In the genomic region with DNA sequence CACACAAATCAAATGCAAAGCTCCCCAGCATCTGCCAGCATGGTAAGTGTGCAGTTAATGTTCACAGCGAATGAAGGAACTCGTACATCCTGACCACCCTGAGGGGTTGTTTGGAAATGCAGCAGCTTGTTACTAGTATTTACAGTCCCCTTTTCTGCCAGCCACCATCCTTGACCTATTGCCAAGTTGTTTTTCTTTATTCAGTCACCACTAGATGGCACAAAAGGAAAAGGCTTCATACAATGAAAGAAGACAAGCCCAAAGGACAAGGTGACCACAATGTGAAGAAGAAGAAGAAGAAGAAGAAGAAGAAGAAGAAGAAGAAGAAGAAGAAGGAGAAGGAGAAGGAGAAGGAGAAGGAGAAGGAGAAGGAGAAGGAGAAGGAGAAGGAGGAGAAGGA, we compare ENCODE assay signal across 9 mouse cellular contexts. TPM values are rescaled to one million over a fixed set of nuclear protein-coding genes. Genes with fewer than 3 reads are reported as not detected.
DNase-seq lines count a peak whose midpoint lies in the region; ATAC-seq and TF ChIP-seq lines count a peak whose summit lies in the region.
"Had no signal": no experiment of that assay in that cellular context is flagged by ENCODE, and none has a peak within 500 bp of the region (broad histone marks: within the 10 kb centered on the region; RNA-seq: fewer than 3 reads in every experiment).

No protein-coding gene starts in this region.

- WGBS in cerebellum, adult 2 months, result 12% methylated on average over 2 of the region's 2 CpGs
- WGBS in bone marrow, adult 2 months, result 7% methylated on average over 2 of the region's 2 CpGs

- H3K4me3 ChIP-seq in cerebellum, adult 2 months (replicated peaks; ENCODE audit: insufficient read depth, low read depth, low read length), result no peak overlapping the region
- H3K4me3 ChIP-seq in bone marrow, adult 2 months (replicated peaks; ENCODE audit: control insufficient read depth, low read depth, low read length), result no peak overlapping the region
- H3K4me3 ChIP-seq: heart, embryonic 15.5 days had no signal

- peak; percentile 7 to 28 for DNase-seq in cerebellum, adult 2 months
- DNase-seq in left cerebral cortex, postnatal 14 days (ENCODE audit: low spot score in 2 of 2), result peak; percentile 11 to 62
- no peak for DNase-seq in left cerebral cortex, postnatal 10 days (ENCODE audit: extremely low spot score in 1 of 2, low spot score in 2 of 2)
- peak; percentile 67 for DNase-seq in induced T-regulatory cell, adult 2 months (ENCODE audit: low read depth)
- DNase-seq in splenic B cell, adult 2 months (ENCODE audit: low read depth, low spot score), result peak; percentile 67
- DNase-seq in ovary, postnatal 10 days (ENCODE audit: low spot score), result no peak

- no peak for ATAC-seq in cerebellum, adult (ENCODE audit: insufficient number of reproducible peaks, low FRiP score, low TSS enrichment)

- no peaks in the 10 kb centered on the region for H3K4me1 ChIP-seq in cerebellum, adult 2 months (ENCODE audit: control insufficient read depth, insufficient read depth, low read length)
- peaks cover 2% of the 10 kb centered on the region; the same call in 1 of the 2 replicates for H3K4me1 ChIP-seq in bone marrow, adult 2 months (ENCODE audit: control insufficient read depth, insufficient read depth, low read length)

- H3K36me3 ChIP-seq in splenic B cell, adult 2 months (ENCODE audit: control insufficient read depth, insufficient read depth, low read length, poor library complexity, severe bottlenecking), result no peaks in the 10 kb centered on the region
- H3K36me3 ChIP-seq: heart, embryonic 15.5 days had no signal

- peak; percentile 39; the same call in 1 of the 2 replicates for TF ChIP-seq CTCF in cerebellum, adult 2 months (IDR thresholded peaks at IDR 0.05; ENCODE audit: borderline replicate concordance, insufficient read depth, low read depth, low read length)
- TF ChIP-seq CTCF in bone marrow, adult 2 months (IDR thresholded peaks at IDR 0.05; ENCODE audit: control insufficient read depth, insufficient read depth, low read length), result peak; percentile 27

- no peak overlapping the region for H3K27ac ChIP-seq in cerebellum, adult 2 months (ENCODE audit: insufficient read depth, low read length)
- no peak overlapping the region for H3K27ac ChIP-seq in bone marrow, adult 2 months (ENCODE audit: control insufficient read depth, insufficient read depth, low read depth, low read length, poor library complexity)
- H3K27ac ChIP-seq: heart, embryonic 15.5 days had no signal

- no peaks in the 10 kb centered on the region for H3K27me3 ChIP-seq in cerebellum, adult 2 months (ENCODE audit: control insufficient read depth, insufficient read depth, low read length)
- H3K27me3 ChIP-seq in splenic B cell, adult 2 months (ENCODE audit: control insufficient read depth, insufficient read depth, low read length, poor library complexity, severe bottlenecking), result no peaks in the 10 kb centered on the region
- H3K27me3 ChIP-seq: heart, embryonic 15.5 days had no signal

- intact Hi-C loops in left cerebral cortex, postnatal 14 days (cut with DNase I), result loop anchor here (5.0 kb wide), 3 partner anchors 134 to 439 kb away; no protein-coding TSS in a partner anchor
- intact Hi-C loops in left cerebral cortex, postnatal 10 days (cut with DNase I), result loop anchor here (5.0 to 10.0 kb wide), 2 partner anchors 111 to 439 kb away; no protein-coding TSS in a partner anchor

- no peak for TF ChIP-seq POLR2A in cerebellum, adult 2 months (IDR thresholded peaks at IDR 0.05; ENCODE audit: borderline replicate concordance, insufficient read depth, low read length)
- TF ChIP-seq POLR2A in bone marrow, adult 2 months (IDR thresholded peaks at IDR 0.05; ENCODE audit: borderline replicate concordance, control insufficient read depth, low read depth, low read length), result no peak

RNA-seq across cellular contexts. Expression of gene Gm45716, which starts 4.1 kb away (rescaled TPM):
- 4.9 and 5.0 TPM in 2 replicates for polyA plus RNA-seq in cerebellum, adult 2 months (2012; rRNA removed)
- total RNA-seq in left cerebral cortex, postnatal 14 days (2021), result 1 to 10 TPM; 4.9 to 5.8 TPM
- total RNA-seq in left cerebral cortex, postnatal 10 days (2021), result 1 to 10 TPM; 3.7 to 5.0 TPM
- polyA plus RNA-seq in bone marrow, adult 2 months (2011; ENCODE audit: insufficient read depth, insufficient read length, low replicate concordance, missing spikeins), result 1.3 and 3.2 TPM in 2 replicates

Comparison
In these comparisons a context has a peak if more than half of its experiments do, and no peak if none do; other contexts are left out.
1. DNase-seq: peak in cerebellum, adult 2 months (2 of 2), left cerebral cortex, postnatal 14 days (2 of 2), induced T-regulatory cell, adult 2 months (single experiment) and splenic B cell, adult 2 months (single experiment); none in left cerebral cortex, postnatal 10 days (0 of 2) and ovary, postnatal 10 days (single experiment).